Mouse (Mus musculus) neural tube, embryonic 12.5 days (tissue): Measurements from ENCODE around the gene Zfand4. TPM values are rescaled to one million over a fixed set of nuclear protein-coding genes. Genes with fewer than 3 reads are reported as not detected.
"Not testable (repeated sequence)": the region's sequence is repeated elsewhere in the genome, so short reads cannot be mapped to it uniquely, and the experiment has no call there.

Experiments
- ATAC-seq: fragments of 200-750 bp; cut with Nextera tagmentation; 2 replicates; pipeline ENCODE4 v1.8.0; 2017; ENCODE audit warnings: low read depth, mild to moderate bottlenecking, moderate TSS enrichment, moderate library complexity; ENCODE audit not compliant: low FRiP score
- H3K27ac ChIP-seq: fragments of 300-500 bp; sonication (generic); 2 replicates; pipeline ENCODE4 v1.5.1; 2016
- H3K27me3 ChIP-seq: fragments of 300-500 bp; sonication (generic); replicated peaks from 2 replicates; pipeline ENCODE4 v1.6.1; 2016; ENCODE audit warnings: mild to moderate bottlenecking
- H3K36me3 ChIP-seq: fragments of 300-500 bp; sonication (generic); 2 replicates; pipeline ENCODE4 v1.6.1; 2016; ENCODE audit warnings: mild to moderate bottlenecking
- H3K4me1 ChIP-seq: fragments of 300-500 bp; sonication (generic); 2 replicates; pipeline ENCODE4 v1.6.1; 2016
- H3K4me2 ChIP-seq: fragments of 300-500 bp; sonication (generic); replicated peaks from 2 replicates; pipeline ENCODE4 v1.6.1; 2016; ENCODE audit warnings: mild to moderate bottlenecking
- H3K4me3 ChIP-seq: fragments of 300-500 bp; sonication (generic); 2 replicates; pipeline ENCODE4 v1.5.1; 2016
- H3K9ac ChIP-seq: fragments of 300-500 bp; sonication (generic); 2 replicates; pipeline ENCODE4 v1.6.1; 2016; ENCODE audit warnings: mild to moderate bottlenecking
- H3K9me3 ChIP-seq: fragments of 300-500 bp; sonication (generic); 2 replicates; pipeline ENCODE4 v1.6.1; 2016; ENCODE audit warnings: mild to moderate bottlenecking
- WGBS: fragments of 180-500 bp; shearing (Covaris S2); methylation state at CpG from one replicate; pipeline ENCODE4 v1.1.7; 2016; 5-methylcytosine and 5-hydroxymethylcytosine counted together
- polyA plus RNA-seq: library from polyadenylated mRNA; unstranded; fragments of >200 nt; fragmentation: Nextera tagmentation; extraction: Ambion mirVana; gene quantifications from 2 replicates; pipeline ENCODE4 v1.2.1, GENCODE M21; 2016

Zfand4 gene
- polyA plus RNA-seq = 6.5 and 7.1 TPM in 2 replicates

DNA sequence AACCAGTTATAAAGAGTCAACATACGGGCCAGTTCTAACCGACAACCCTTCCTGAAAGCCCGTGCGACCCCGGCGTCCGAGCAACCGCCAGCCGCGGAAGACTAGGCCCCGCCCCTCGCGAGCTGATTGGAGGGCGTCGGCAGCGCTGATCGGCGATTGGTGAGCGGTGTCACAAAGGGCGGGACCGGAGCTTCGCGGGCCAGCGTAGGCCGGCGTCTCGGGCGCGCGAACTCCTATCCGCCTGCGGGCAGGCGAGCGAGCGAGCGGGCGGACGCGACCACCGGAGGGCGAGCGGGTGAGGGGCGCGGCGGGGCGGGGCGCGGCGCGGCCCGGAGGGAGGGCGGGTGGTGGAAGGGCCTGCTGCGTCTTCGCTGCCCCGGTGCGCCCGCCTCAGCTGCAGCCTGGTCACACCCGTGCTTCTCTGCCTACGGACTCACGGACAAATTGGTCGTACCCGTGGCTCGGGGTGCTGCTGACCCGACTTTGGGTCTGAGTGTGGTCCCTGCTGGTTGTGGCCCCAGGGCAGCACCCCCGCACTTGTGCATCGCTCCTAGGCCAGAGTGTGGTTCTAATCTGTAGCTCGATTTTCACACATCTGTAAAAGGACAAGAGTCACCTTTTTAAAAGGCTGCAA, at the start of gene Zfand4:
Zfand4 (plus strand) TSS at position 205 of the 634 bp plus-strand sequence.
- no peaks in the 10 kb centered on the region for H3K27me3 ChIP-seq
- peak within 1 kb of the TSS; percentile 69 for H3K4me2 ChIP-seq
- peaks cover 6% of the 10 kb centered on the region; the same call in 1 of the 2 replicates for H3K4me1 ChIP-seq
- peak within 1 kb of the TSS; percentile 70 for H3K9ac ChIP-seq
- no peaks in the 10 kb centered on the region for H3K9me3 ChIP-seq
- under 1% methylated on average over 67 of the region's 67 CpGs for WGBS
- H3K36me3 ChIP-seq = peaks cover 19% of the 10 kb centered on the region
- H3K27ac ChIP-seq = peak within 1 kb of the TSS; percentile 42; the same call in 1 of the 2 replicates
- ATAC-seq = peak; percentile 96
- H3K4me3 ChIP-seq = peak within 1 kb of the TSS; percentile 57

DNA sequence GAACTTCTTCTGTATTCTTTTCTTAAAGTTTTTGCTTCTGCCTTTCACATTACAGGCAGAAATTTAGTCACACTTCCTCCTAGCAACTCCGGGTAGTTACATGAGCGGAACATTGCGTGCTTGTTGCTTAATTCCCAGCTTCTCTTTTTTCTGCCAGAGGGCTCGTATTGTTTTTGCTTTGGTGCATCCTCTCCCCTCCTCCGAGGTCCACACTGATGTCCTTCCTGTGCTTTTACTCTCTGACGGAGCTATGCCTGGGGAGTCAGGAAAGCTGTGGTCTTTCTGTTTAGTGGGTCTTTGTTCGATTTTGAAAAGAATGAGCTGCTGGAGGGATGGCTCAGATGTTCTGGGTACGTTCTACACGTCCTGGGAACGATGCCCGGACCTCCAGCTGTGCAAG, 36.3 kb upstream of the Zfand4 start:
- Histone ChIP-seq H3K4me3 (no peak overlapping the region), H3K36me3 (peaks cover 64% of the 10 kb centered on the region), H3K9ac (no peak overlapping the region), H3K9me3 (no peaks in the 10 kb centered on the region), H3K27me3 (no peaks in the 10 kb centered on the region), H3K27ac (no peak overlapping the region), H3K4me1 (no peaks in the 10 kb centered on the region), H3K4me2 (no peak overlapping the region)
- ATAC-seq = no peak
- WGBS = 76% methylated on average over 11 of the region's 11 CpGs

DNA sequence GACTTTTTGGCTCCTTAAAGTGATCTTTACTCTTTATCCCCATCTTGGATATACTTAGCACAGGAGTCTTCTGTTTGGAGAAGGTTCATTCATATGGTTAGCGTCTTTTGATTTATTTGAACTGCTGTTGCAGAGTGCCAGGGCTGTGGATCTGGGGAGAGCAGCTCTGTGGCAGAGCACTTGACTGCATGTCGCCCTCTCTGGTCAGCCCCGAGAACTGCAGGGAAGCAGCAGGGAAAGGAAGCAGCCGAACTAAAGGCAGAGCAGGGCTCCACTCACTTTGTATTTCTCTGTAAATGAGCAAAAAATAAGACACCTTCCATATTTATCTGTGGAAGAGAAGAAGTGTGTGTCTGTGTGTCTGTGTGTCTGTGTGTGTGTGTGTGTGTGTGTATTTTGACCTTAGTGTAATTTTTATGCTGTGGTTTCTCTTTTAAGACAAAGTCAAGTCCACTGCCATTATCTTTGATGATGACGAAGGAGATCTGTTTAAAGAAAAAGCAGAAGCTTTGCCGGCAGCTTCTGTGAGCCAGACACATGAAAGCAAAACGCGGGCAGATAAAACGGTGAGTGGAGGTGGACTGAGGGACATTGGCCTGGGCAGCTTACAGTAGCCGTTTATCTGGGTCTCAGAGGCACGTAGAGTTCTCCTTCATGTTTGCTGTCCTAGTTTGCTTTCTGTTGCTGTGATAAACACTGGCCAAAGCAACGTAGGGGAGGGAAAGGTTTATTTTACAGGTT, 35.1 kb upstream of the Zfand4 start:
- Histone ChIP-seq H3K27me3 (no peaks in the 10 kb centered on the region), H3K36me3 (peaks cover 68% of the 10 kb centered on the region), H3K4me1 (no peaks in the 10 kb centered on the region), H3K4me3 (no peak overlapping the region), H3K4me2 (no peak overlapping the region), H3K27ac (no peak overlapping the region), H3K9me3 (no peaks in the 10 kb centered on the region), H3K9ac (no peak overlapping the region)
- 65% methylated on average over 12 of the region's 12 CpGs for WGBS
- ATAC-seq = 0 out of 2 replicates have a peak, but pooled peaks have one; percentile 48

DNA sequence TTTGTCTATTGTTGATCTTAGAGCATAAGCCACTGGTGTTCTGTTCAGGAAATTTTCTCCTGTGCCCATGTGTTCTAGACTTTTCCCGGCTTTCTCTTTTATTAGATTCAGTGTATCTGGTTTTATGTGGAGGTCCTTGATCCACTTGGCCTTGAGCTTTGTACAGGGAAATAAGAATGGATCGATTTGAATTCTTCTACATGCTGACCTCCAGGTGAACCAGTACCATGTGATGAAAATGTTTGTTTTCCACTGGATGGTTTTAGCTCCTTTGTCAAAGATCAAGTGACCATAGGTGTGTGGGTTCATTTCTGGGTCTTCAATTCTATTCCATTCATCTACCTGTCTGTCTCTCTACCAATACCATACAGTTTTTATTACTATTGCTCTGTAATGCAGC, 29.2 kb upstream of the Zfand4 start:
- ATAC-seq, H3K27ac ChIP-seq, H3K9me3 ChIP-seq, H3K27me3 ChIP-seq, H3K4me1 ChIP-seq, H3K4me3 ChIP-seq, H3K4me2 ChIP-seq, H3K9ac ChIP-seq: not testable (repeated sequence)
- H3K36me3 ChIP-seq = peaks cover 65% of the 10 kb centered on the region
- WGBS = 93% methylated on average over 2 of the region's 2 CpGs

DNA sequence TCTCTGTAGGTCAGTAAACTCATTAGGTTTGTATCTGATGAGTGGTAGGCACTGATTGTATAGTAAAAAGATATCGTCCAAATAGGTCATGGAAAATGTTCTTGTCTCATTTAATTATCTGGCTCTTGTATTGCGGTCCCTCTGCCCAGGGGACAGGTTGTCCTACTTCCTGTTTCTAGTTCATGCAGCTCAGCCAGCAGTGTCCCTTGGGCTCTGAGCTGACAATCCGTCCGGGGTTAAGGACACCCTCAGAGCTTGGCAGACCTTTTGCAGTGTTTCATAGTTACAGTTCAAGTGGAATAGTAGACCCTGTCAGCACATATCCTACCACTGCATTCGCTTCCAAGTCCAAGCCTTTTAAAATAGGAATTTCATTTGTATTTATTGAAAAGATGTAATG, 28.7 kb upstream of the Zfand4 start:
- no peak for ATAC-seq
- no peak overlapping the region for H3K4me3 ChIP-seq
- H3K9ac ChIP-seq = no peak overlapping the region
- WGBS = 93% methylated on average over 5 of the region's 5 CpGs
- no peak overlapping the region for H3K4me2 ChIP-seq
- peaks cover 70% of the 10 kb centered on the region for H3K36me3 ChIP-seq
- H3K27ac ChIP-seq = no peak overlapping the region
- H3K27me3 ChIP-seq = no peaks in the 10 kb centered on the region
- no peaks in the 10 kb centered on the region for H3K9me3 ChIP-seq
- no peaks in the 10 kb centered on the region for H3K4me1 ChIP-seq

DNA sequence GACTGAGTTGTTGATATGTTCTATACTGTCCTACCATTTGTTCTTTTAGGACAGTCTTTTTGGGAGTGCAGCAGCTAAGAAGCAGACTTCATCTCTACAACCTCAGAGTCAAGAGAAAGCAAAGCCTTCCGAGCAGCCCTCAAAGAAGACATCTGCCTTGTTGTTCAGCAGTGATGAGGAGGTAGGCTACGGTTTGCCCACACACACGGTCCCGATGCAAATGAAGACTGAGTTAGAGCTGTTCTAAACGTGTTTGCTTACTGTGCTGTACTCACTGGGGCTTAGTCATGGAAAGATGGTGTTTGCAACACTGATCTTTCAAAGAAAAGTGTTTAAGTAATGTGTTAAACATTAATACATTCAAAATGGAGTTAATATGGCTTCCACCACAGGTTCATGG, 25.9 kb upstream of the Zfand4 start:
- ATAC-seq = no peak
- no peak overlapping the region for H3K4me2 ChIP-seq
- 90% methylated on average over 5 of the region's 5 CpGs for WGBS
- no peak overlapping the region for H3K9ac ChIP-seq
- no peak overlapping the region for H3K4me3 ChIP-seq
- H3K27ac ChIP-seq = no peak overlapping the region
- H3K36me3 ChIP-seq = peaks cover 64% of the 10 kb centered on the region
- H3K9me3 ChIP-seq = no peaks in the 10 kb centered on the region
- H3K4me1 ChIP-seq = no peaks in the 10 kb centered on the region
- H3K27me3 ChIP-seq = no peaks in the 10 kb centered on the region

DNA sequence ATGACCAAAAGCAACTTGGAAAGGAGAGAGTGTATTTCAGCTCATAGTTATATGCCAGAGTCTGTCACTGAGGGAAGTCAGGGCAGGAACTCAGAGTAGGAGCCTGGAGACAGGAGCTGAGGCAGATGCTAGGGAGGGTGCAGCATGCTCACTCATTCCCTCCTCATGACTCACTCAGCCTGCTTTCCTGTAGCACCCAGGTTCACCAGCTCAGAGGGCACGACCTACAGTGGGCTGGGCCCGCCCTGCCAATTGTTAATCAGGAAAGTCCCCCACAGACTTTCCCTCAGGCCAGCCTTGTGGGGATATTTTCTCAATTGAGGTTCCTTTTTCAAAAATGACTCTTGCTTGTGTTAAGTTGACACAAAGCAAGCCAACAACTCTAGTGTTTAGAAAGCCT, 23.7 kb upstream of the Zfand4 start:
- H3K4me2 ChIP-seq = no peak overlapping the region
- no peak for ATAC-seq
- 87% methylated on average over 2 of the region's 2 CpGs for WGBS
- no peaks in the 10 kb centered on the region for H3K27me3 ChIP-seq
- H3K4me1 ChIP-seq = no peaks in the 10 kb centered on the region
- no peak overlapping the region for H3K27ac ChIP-seq
- no peaks in the 10 kb centered on the region for H3K9me3 ChIP-seq
- no peak overlapping the region for H3K9ac ChIP-seq
- H3K36me3 ChIP-seq = peaks cover 64% of the 10 kb centered on the region
- no peak overlapping the region for H3K4me3 ChIP-seq

DNA sequence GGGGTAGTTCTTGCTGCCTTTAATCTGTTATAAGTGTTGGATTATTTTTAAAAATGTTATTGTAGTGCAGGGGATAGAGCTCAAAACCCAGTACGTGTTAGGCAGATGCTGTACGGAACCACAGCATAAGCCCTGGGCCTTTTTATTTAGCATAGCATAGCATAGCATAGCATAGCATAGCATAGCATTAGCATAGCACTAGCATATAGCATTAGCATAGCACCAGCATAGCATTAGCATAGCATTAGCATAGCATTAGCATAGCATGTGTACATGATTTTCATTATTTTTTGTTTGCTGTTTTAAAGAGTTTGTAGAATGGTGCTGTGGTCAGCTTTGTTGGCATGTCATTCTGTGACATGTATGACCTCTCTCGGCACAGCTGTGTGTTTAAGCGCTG, 4.4 kb upstream of the Zfand4 start:
- peaks cover 45% of the 10 kb centered on the region for H3K36me3 ChIP-seq
- 91% methylated on average over 4 of the region's 4 CpGs for WGBS
- no peak overlapping the region for H3K4me3 ChIP-seq
- H3K9me3 ChIP-seq = no peaks in the 10 kb centered on the region
- ATAC-seq = no peak
- H3K4me2 ChIP-seq = no peak overlapping the region
- H3K4me1 ChIP-seq = no peaks in the 10 kb centered on the region
- H3K27ac ChIP-seq = no peak overlapping the region
- no peaks in the 10 kb centered on the region for H3K27me3 ChIP-seq
- no peak overlapping the region for H3K9ac ChIP-seq

DNA sequence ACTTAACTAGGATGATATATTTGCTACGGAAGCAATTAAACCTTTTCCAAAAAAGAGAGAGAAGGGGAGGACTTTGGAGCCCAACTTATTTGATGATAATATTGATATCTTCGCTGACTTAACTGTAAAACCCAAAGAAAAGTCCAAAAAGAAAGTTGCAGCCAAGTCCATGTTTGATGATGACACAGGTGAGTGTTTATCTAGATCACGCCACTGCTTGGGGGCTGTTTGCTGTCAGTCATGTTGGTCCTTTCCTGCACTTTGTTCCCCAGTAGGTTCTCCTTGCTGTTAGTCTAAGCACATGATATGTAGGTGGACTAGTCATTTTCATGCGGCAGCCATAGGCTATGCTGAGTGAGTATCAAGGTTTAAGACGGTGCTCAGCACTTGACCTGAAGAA, 3.5 kb upstream of the Zfand4 start:
- H3K36me3 ChIP-seq = peaks cover 38% of the 10 kb centered on the region
- no peak overlapping the region for H3K27ac ChIP-seq
- H3K9me3 ChIP-seq = no peaks in the 10 kb centered on the region
- H3K27me3 ChIP-seq = no peaks in the 10 kb centered on the region
- WGBS = 95% methylated on average over 5 of the region's 5 CpGs
- no peak overlapping the region for H3K4me3 ChIP-seq
- no peak overlapping the region for H3K9ac ChIP-seq
- H3K4me2 ChIP-seq = no peak overlapping the region
- ATAC-seq = no peak
- H3K4me1 ChIP-seq = no peaks in the 10 kb centered on the region

DNA sequence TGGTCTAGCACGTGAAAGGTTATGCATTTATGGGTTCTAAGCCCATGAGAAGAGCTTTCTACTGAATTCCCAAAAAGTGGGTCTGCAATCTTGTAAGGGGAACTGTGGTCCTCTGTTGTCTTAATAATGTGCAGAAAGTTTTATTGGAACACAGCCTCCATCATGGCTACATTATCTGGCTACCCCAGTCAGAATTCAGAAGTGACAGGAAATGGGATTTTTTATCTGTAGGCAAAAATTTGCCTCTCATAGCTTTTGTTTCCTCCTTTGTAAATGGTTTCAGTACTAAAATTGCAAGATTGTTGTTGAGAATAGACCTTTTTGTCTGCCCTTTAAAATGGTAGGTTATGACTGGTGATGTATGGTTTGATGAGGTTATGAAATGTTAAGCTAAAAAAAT, 1.2 kb upstream of the Zfand4 start:
- Histone ChIP-seq H3K27me3 (no peaks in the 10 kb centered on the region), H3K4me3 (no peak overlapping the region), H3K27ac (no peak overlapping the region), H3K4me1 (peaks cover 6% of the 10 kb centered on the region; the same call in 1 of the 2 replicates), H3K4me2 (no peak overlapping the region), H3K36me3 (peaks cover 27% of the 10 kb centered on the region), H3K9me3 (no peaks in the 10 kb centered on the region), H3K9ac (no peak overlapping the region)
- WGBS = 85% methylated on average over 1 of the region's 1 CpGs
- ATAC-seq = no peak

DNA sequence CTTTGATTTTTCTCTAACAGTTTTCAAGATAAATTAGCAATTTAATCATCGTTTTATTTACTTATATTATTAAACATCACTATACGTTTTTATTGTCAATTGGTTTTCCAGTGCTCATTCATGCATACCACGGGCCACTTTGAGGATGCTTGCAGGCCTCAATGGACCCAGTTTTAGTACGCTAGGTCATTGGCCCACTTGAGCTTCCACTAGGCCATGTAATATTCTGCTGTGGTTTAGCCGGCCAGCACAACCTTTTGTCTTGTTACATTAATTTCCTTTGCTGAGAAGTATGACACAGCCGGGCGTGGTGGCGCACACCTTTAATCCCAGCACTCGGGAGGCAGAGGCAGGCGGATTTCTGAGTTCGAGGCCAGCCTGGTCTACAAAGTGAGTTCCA, 814 bp downstream of the Zfand4 start:
- peak overlapping the region; percentile 69 for H3K4me2 ChIP-seq
- no peak overlapping the region for H3K27ac ChIP-seq
- H3K4me3 ChIP-seq = peak overlapping the region; percentile 57; the same call in 1 of the 2 replicates
- no peaks in the 10 kb centered on the region for H3K27me3 ChIP-seq
- no peak overlapping the region for H3K9ac ChIP-seq
- 82% methylated on average over 11 of the region's 11 CpGs for WGBS
- no peak for ATAC-seq
- peaks cover 6% of the 10 kb centered on the region; the same call in 1 of the 2 replicates for H3K4me1 ChIP-seq
- H3K36me3 ChIP-seq = peaks cover 17% of the 10 kb centered on the region
- no peaks in the 10 kb centered on the region for H3K9me3 ChIP-seq

DNA sequence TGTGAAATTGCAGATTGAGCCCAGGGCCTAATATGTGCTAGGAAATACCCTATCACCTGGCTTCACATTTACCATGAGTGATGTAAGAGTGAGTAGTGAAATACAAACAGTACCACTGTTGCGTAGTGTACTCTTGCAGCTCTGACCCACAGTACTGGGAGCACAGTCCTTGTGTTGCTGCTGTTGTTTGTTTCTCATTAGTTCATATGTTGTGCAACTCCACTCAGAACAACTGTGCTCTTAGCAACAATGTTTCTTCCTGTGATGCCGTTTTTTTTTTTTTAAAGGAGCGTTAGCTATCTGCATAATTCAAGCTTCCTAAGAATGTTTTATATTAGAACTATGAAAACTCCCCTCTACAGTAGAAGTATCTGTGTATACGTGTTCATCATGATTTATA, 1.6 kb downstream of the Zfand4 start:
- no peaks in the 10 kb centered on the region for H3K9me3 ChIP-seq
- no peak overlapping the region for H3K4me3 ChIP-seq
- H3K4me2 ChIP-seq = peak overlapping the region; percentile 51
- 73% methylated on average over 4 of the region's 4 CpGs for WGBS
- no peak overlapping the region for H3K27ac ChIP-seq
- H3K4me1 ChIP-seq = peaks cover 6% of the 10 kb centered on the region; the same call in 1 of the 2 replicates
- no peak overlapping the region for H3K9ac ChIP-seq
- peaks cover 12% of the 10 kb centered on the region for H3K36me3 ChIP-seq
- no peak for ATAC-seq
- H3K27me3 ChIP-seq = no peaks in the 10 kb centered on the region
